Comparison of ENCODE assay signal across 18 mouse cellular contexts in the genomic region with DNA sequence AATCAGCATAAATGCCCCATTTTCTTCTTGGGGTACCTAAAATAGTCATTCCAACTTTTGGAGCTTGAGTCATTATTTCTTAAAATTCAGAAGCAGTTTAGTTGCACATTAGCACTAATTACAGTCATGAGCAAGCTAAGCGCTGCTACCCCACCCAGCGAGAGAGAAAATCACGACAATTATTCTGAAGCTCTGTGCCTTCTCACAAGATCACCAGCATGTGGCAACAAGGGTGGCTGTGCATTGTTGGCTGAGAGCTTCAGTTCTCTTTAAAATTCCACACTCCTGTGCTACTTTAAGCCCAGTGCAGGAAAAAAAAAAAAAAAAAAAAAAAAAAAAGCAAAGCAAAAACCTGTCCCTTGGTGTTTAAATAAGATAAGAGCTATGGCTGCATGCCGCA. TPM values are rescaled to one million over a fixed set of nuclear protein-coding genes. Genes with fewer than 3 reads are reported as not detected.
"Had no signal": no experiment of that assay in that cellular context is flagged by ENCODE, and none has a peak within 500 bp of the region (broad histone marks: within the 10 kb centered on the region; RNA-seq: fewer than 3 reads in every experiment).

No protein-coding gene starts in this region.

- ATAC-seq: intestine, embryonic 15.5 days; lung, postnatal 0 days; midbrain, embryonic 15.5 days had no signal

- H3K36me3 ChIP-seq: intestine, embryonic 15.5 days; kidney, embryonic 15.5 days; limb, embryonic 13.5 days; midbrain, embryonic 15.5 days; neural tube, embryonic 12.5 days had no signal

- H3K27ac ChIP-seq: intestine, embryonic 15.5 days; kidney, embryonic 15.5 days; limb, embryonic 13.5 days; liver, embryonic 14.5 days; midbrain, embryonic 15.5 days; neural tube, embryonic 12.5 days had no signal

- H3K4me2 ChIP-seq: intestine, embryonic 15.5 days; kidney, embryonic 15.5 days; limb, embryonic 13.5 days; midbrain, embryonic 15.5 days; neural tube, embryonic 12.5 days had no signal

- H3K4me1 ChIP-seq: intestine, embryonic 15.5 days; kidney, embryonic 15.5 days; limb, embryonic 13.5 days; midbrain, embryonic 15.5 days; neural tube, embryonic 12.5 days had no signal

- DNase-seq: kidney, adult 18-20 months; kidney, postnatal 14 days; layer of hippocampus, postnatal 36 days; lung, adult 2 months; lung, postnatal 36 days; retina, postnatal 1 day; thymus, postnatal 4 days had no signal

- H3K4me3 ChIP-seq: intestine, embryonic 15.5 days; kidney, embryonic 15.5 days; limb, embryonic 13.5 days; midbrain, embryonic 15.5 days; neural tube, embryonic 12.5 days had no signal

- H3K9me3 ChIP-seq: intestine, embryonic 15.5 days; kidney, embryonic 15.5 days; limb, embryonic 13.5 days; midbrain, embryonic 15.5 days; neural tube, embryonic 12.5 days had no signal

- H3K27me3 ChIP-seq: intestine, embryonic 15.5 days; kidney, embryonic 15.5 days; limb, embryonic 13.5 days; midbrain, embryonic 15.5 days; neural tube, embryonic 12.5 days had no signal

- H3K9ac ChIP-seq: intestine, embryonic 15.5 days; kidney, embryonic 15.5 days; limb, embryonic 13.5 days; liver, embryonic 14.5 days; midbrain, embryonic 15.5 days; neural tube, embryonic 12.5 days had no signal

RNA-seq across cellular contexts. Expression of a gene that starts 22.4 kb away (rescaled TPM):
- total RNA-seq: megakaryocyte progenitor cell, adult 5-6 weeks; monocyte, adult 5-6 weeks; neutrophil, adult 5-6 weeks had no signal
- polyA plus RNA-seq: liver, adult 2 months had no signal
